Mouse (Mus musculus) embryonic facial prominence, embryonic 12.5 days (tissue): ENCODE measurements around the gene Gm11146. TPM values are rescaled to one million over a fixed set of nuclear protein-coding genes. Genes with fewer than 3 reads are reported as not detected.
A peak's percentile ranks its signal among the peaks of the same experiment; 100 is the strongest.

Source experiments
- ATAC-seq: fragments of 200-750 bp; cut with Nextera tagmentation; 2 replicates; pipeline ENCODE4 v1.8.0; 2017; ENCODE audit not compliant: insufficient number of reproducible peaks, insufficient read depth, low FRiP score, low TSS enrichment
- H3K27ac ChIP-seq: fragments of 300-500 bp; sonication (generic); 2 replicates; pipeline ENCODE4 v1.5.1; 2016; ENCODE audit warnings: mild to moderate bottlenecking
- H3K27me3 ChIP-seq: fragments of 300-500 bp; sonication (generic); 2 replicates; pipeline ENCODE4 v1.6.1; 2016; ENCODE audit warnings: mild to moderate bottlenecking, moderate library complexity
- H3K36me3 ChIP-seq: fragments of 300-500 bp; sonication (generic); 2 replicates; pipeline ENCODE4 v1.6.1; 2016; ENCODE audit warnings: mild to moderate bottlenecking
- H3K4me1 ChIP-seq: fragments of 300-500 bp; sonication (generic); 2 replicates; pipeline ENCODE4 v1.6.1; 2016
- H3K4me2 ChIP-seq: fragments of 300-500 bp; sonication (generic); replicated peaks from 2 replicates; pipeline ENCODE4 v1.6.1; 2016; ENCODE audit warnings: mild to moderate bottlenecking, moderate library complexity
- H3K4me3 ChIP-seq: fragments of 300-500 bp; sonication (generic); 2 replicates; pipeline ENCODE4 v1.5.1; 2016; ENCODE audit warnings: mild to moderate bottlenecking
- H3K9ac ChIP-seq: fragments of 300-500 bp; sonication (generic); 2 replicates; pipeline ENCODE4 v1.6.1; 2016; ENCODE audit warnings: mild to moderate bottlenecking, moderate library complexity
- H3K9me3 ChIP-seq: fragments of 300-500 bp; sonication (generic); 2 replicates; pipeline ENCODE4 v1.6.1; 2016; ENCODE audit warnings: mild to moderate bottlenecking, moderate library complexity
- WGBS: fragments of 180-500 bp; shearing (Covaris S2); methylation state at CpG from one replicate; pipeline ENCODE4 v1.1.7; 2016; 5-methylcytosine and 5-hydroxymethylcytosine counted together
- microRNA counts: library from miRNA; unstranded; fragments of <30 nt; microRNA quantifications from one replicate; lab custom pipeline; 2017
- microRNA-seq: library from miRNA; unstranded; fragments of <30 nt; microRNA quantifications from one replicate; pipeline ENCODE4, GENCODE M21; 2017
- polyA plus RNA-seq: library from polyadenylated mRNA; unstranded; fragments of >200 nt; fragmentation: Nextera tagmentation; extraction: Ambion mirVana; gene quantifications from 2 replicates; pipeline ENCODE4 v1.2.1, GENCODE M21; 2016

The Gm11146 gene
- polyA plus RNA-seq, 1 experiment from 2014 or later, result not detected

DNA sequence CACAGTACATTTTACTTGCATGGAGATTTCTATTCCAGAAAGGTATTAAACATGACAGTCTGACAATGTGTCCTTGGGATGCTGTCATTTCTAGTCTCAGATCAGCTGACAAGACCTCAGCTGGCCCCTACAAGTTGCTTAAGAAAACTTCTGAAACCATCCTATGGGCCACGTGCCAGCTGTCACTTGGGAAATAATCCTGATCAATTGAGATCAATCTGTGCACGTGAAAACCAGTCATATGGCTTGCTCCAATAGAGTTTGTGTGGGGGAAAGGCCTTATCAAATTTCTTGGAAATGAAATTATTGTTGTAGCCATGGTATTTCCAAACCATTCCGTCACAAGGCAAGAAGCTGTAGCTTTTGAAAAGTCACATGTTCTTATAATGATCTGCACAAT lies 50.8 kb downstream of the Gm11146 start:
- H3K4me3 ChIP-seq, result no peak overlapping the region
- no peaks in the 10 kb centered on the region; the same call in 1 of the 2 replicates for H3K4me1 ChIP-seq
- no peaks in the 10 kb centered on the region for H3K27me3 ChIP-seq
- 53% methylated on average over 3 of the region's 3 CpGs for WGBS
- H3K27ac ChIP-seq, result no peak overlapping the region
- H3K9me3 ChIP-seq, result no peaks in the 10 kb centered on the region
- H3K36me3 ChIP-seq, result no peaks in the 10 kb centered on the region
- ATAC-seq, result no peak
- no peak overlapping the region for H3K4me2 ChIP-seq
- no peak overlapping the region for H3K9ac ChIP-seq

MicroRNAs within 50 kb of the gene (microRNA counts, 519-probe panel; counts per million panel counts)
- microRNA mmu-miR-125b-5p (lab: Ali Mortazavi, UCI) (9,124 counts per million, percentile 100 among the panel's probes with 10 or more counts), microRNA mmu-miR-99a (lab: Ali Mortazavi, UCI) (6,791 counts per million, percentile 96 among the panel's probes with 10 or more counts)

Small RNA genes lying within 50 kb of the gene (microRNA-seq; reads per million reads assigned to microRNA genes)
- 738 reads per million, percentile 73 among the genes with 10 or more reads in this experiment for gene Mir125b-2
- gene Mir99a, result 65,226 reads per million, percentile 100 among the genes with 10 or more reads in this experiment
- gene Mirlet7c-1, result 104 reads per million, percentile 51 among the genes with 10 or more reads in this experiment
